Mouse (Mus musculus) embryonic fibroblast, embryonic 13.5 days (primary cell): Measurements from ENCODE around the gene Frmd4a.

Experiments
- CTCF ChIP-seq: IDR thresholded peaks from 2 replicates; pipeline ENCODE4 v1.5.1; 2011; ENCODE audit warnings: mild to moderate bottlenecking, control low read depth, low read length, moderate library complexity, borderline replicate concordance; ENCODE audit not compliant: insufficient read depth
- POLR2A ChIP-seq: IDR thresholded peaks from 2 replicates; pipeline ENCODE4 v1.6.1; 2011; ENCODE audit warnings: low read depth, mild to moderate bottlenecking, control low read depth, low read length, moderate library complexity

DNA sequence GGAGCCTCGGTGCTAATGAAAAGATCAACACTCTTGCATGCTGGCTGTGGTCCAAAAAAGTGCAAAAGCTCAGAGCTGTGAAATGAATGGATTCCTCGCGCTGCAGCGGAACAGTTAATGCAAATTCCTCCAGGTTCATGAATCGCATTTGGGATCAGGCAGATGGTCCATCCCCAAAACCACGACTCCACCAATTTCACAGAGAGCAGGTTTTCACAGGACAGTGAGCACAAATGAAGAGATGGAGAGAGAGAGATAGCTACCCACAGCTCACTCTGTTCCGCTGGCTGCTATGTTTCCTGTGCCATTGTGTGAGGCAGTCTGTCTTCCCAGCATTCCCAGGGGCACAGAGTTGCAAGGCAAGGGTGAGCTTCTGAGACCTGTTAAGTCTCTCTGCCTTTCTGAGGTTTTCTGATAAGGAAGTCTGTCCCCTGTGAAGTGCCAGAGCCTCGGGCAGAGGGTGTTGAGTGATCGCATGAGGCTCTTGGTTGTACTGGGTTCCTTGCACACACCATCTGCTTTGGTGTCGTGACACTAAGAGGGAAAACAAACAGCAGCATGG, 215.3 kb downstream of the Frmd4a start:
- TF ChIP-seq CTCF (no peak), POLR2A (no peak)
